Mouse (Mus musculus) midbrain, embryonic 16.5 days (tissue): ENCODE measurements around the gene Hgfac. TPM values are rescaled to one million over a fixed set of nuclear protein-coding genes. Genes with fewer than 3 reads are reported as not detected.

Source experiments
- ATAC-seq: fragments of 200-750 bp; cut with Nextera tagmentation; 2 replicates; pipeline ENCODE4 v1.8.0; 2017; ENCODE audit warnings: moderate TSS enrichment
- H3K27ac ChIP-seq: fragments of 300-500 bp; sonication (generic); 2 replicates; pipeline ENCODE4 v1.5.1; 2014; ENCODE audit warnings: mild to moderate bottlenecking, low read length, mixed read lengths
- H3K27me3 ChIP-seq: fragments of 300-500 bp; sonication (generic); 2 replicates; pipeline ENCODE4 v1.6.1; 2014; ENCODE audit warnings: low read depth, low read length, mixed read lengths; ENCODE audit not compliant: control insufficient read depth, insufficient read depth
- H3K36me3 ChIP-seq: fragments of 300-500 bp; sonication (generic); 2 replicates; pipeline ENCODE4 v1.6.1; 2014; ENCODE audit warnings: mild to moderate bottlenecking, low read length, moderate library complexity, mixed read lengths; ENCODE audit not compliant: control insufficient read depth, insufficient read depth
- H3K4me1 ChIP-seq: fragments of 300-500 bp; sonication (generic); 2 replicates; pipeline ENCODE4 v1.6.1; 2014; ENCODE audit warnings: mild to moderate bottlenecking, low read length, mixed read lengths; ENCODE audit not compliant: control insufficient read depth, insufficient read depth
- H3K4me2 ChIP-seq: fragments of 300-500 bp; sonication (generic); 2 replicates; pipeline ENCODE4 v1.6.1; 2014; ENCODE audit warnings: mild to moderate bottlenecking, low read length, mixed read lengths
- H3K4me3 ChIP-seq: fragments of 300-500 bp; sonication (generic); 2 replicates; pipeline ENCODE4 v1.5.1; 2014; ENCODE audit warnings: low read depth, mild to moderate bottlenecking, low read length, moderate library complexity, mixed read lengths
- H3K9ac ChIP-seq: fragments of 300-500 bp; sonication (generic); 2 replicates; pipeline ENCODE4 v1.6.1; 2014; ENCODE audit warnings: low read depth, low read length, mixed read lengths
- H3K9me3 ChIP-seq: fragments of 300-500 bp; sonication (generic); replicated peaks from 2 replicates; pipeline ENCODE4 v1.6.1; 2014; ENCODE audit warnings: mild to moderate bottlenecking, low read length, mixed read lengths; ENCODE audit not compliant: control insufficient read depth, poor library complexity, severe bottlenecking
- WGBS: fragments of 180-500 bp; shearing (Covaris S2); extraction: QIAGEN DNeasy Blood & Tissue Kit; methylation state at CpG from one replicate; pipeline ENCODE4 v1.1.7; 2014; 5-methylcytosine and 5-hydroxymethylcytosine counted together
- polyA plus RNA-seq: library from polyadenylated mRNA; unstranded; fragments of >200 nt; fragmentation: Nextera tagmentation; extraction: Ambion mirVana; gene quantifications from 2 replicates; pipeline ENCODE4 v1.2.1, GENCODE M21; 2015

The Hgfac gene
- polyA plus RNA-seq, 1 experiment from 2014 or later, result 0.16 TPM

- Histone ChIP-seq H3K27ac (no peak overlapping the region), H3K4me2 (no peak overlapping the region), H3K36me3 (peaks cover 35% of the 10 kb centered on the region), H3K27me3 (no peaks in the 10 kb centered on the region), H3K9ac (no peak overlapping the region), H3K4me3 (no peak overlapping the region), H3K9me3 (no peaks in the 10 kb centered on the region), H3K4me1 (no peaks in the 10 kb centered on the region)
- 89% methylated on average over 5 of the region's 5 CpGs for WGBS
- no peak for ATAC-seq
Measured at GRCm38 (mm10) chr5:35029755-35030154, 11.6 kb upstream of the Hgfac start.

- H3K36me3 ChIP-seq, result peaks cover 17% of the 10 kb centered on the region
- no peak overlapping the region for H3K9ac ChIP-seq
- WGBS, result 61% methylated on average over 5 of the region's 5 CpGs
- ATAC-seq, result no peak
- H3K4me3 ChIP-seq, result no peak overlapping the region
- H3K4me1 ChIP-seq, result no peaks in the 10 kb centered on the region
- H3K27me3 ChIP-seq, result no peaks in the 10 kb centered on the region
- no peaks in the 10 kb centered on the region for H3K9me3 ChIP-seq
- no peak overlapping the region for H3K27ac ChIP-seq
- H3K4me2 ChIP-seq, result no peak overlapping the region
Measured at GRCm38 (mm10) chr5:35033068-35033467, 8.2 kb upstream of the Hgfac start.

GRCm38 (mm10) chr5:35033619-35034018, 7.7 kb upstream of the Hgfac start:
- ATAC-seq, result no peak
- peaks cover 13% of the 10 kb centered on the region for H3K36me3 ChIP-seq
- no peak overlapping the region for H3K4me3 ChIP-seq
- no peaks in the 10 kb centered on the region for H3K4me1 ChIP-seq
- H3K9me3 ChIP-seq, result no peaks in the 10 kb centered on the region
- H3K27ac ChIP-seq, result no peak overlapping the region
- H3K27me3 ChIP-seq, result no peaks in the 10 kb centered on the region
- H3K9ac ChIP-seq, result no peak overlapping the region
- WGBS, result 87% methylated on average over 1 of the region's 1 CpGs
- H3K4me2 ChIP-seq, result no peak overlapping the region

- H3K27me3 ChIP-seq, result no peaks in the 10 kb centered on the region
- H3K4me3 ChIP-seq, result no peak overlapping the region
- H3K9me3 ChIP-seq, result no peaks in the 10 kb centered on the region
- no peaks in the 10 kb centered on the region for H3K4me1 ChIP-seq
- 96% methylated on average over 5 of the region's 5 CpGs for WGBS
- ATAC-seq, result no peak
- H3K4me2 ChIP-seq, result no peak overlapping the region
- no peak overlapping the region for H3K27ac ChIP-seq
- H3K36me3 ChIP-seq, result peaks cover 7% of the 10 kb centered on the region; the same call in 1 of the 2 replicates
- H3K9ac ChIP-seq, result no peak overlapping the region
Measured at GRCm38 (mm10) chr5:35035141-35035540, 6.2 kb upstream of the Hgfac start.

GRCm38 (mm10) chr5:35035795-35036194, 5.5 kb upstream of the Hgfac start:
- no peak overlapping the region for H3K9ac ChIP-seq
- H3K4me2 ChIP-seq, result no peak overlapping the region
- H3K36me3 ChIP-seq, result peaks cover 7% of the 10 kb centered on the region; the same call in 1 of the 2 replicates
- ATAC-seq, result no peak
- no peaks in the 10 kb centered on the region for H3K9me3 ChIP-seq
- no peak overlapping the region for H3K4me3 ChIP-seq
- H3K27me3 ChIP-seq, result no peaks in the 10 kb centered on the region
- no peaks in the 10 kb centered on the region for H3K4me1 ChIP-seq
- H3K27ac ChIP-seq, result no peak overlapping the region
- 84% methylated on average over 4 of the region's 4 CpGs for WGBS

GRCm38 (mm10) chr5:35037438-35037837, 3.9 kb upstream of the Hgfac start:
- H3K27ac ChIP-seq, result no peak overlapping the region
- no peak for ATAC-seq
- H3K4me3 ChIP-seq, result no peak overlapping the region
- H3K36me3 ChIP-seq, result peaks cover 6% of the 10 kb centered on the region; the same call in 1 of the 2 replicates
- H3K9me3 ChIP-seq, result no peaks in the 10 kb centered on the region
- H3K9ac ChIP-seq, result no peak overlapping the region
- H3K4me1 ChIP-seq, result no peaks in the 10 kb centered on the region
- H3K27me3 ChIP-seq, result no peaks in the 10 kb centered on the region
- H3K4me2 ChIP-seq, result no peak overlapping the region

- 77% methylated on average over 10 of the region's 10 CpGs for WGBS
- peak; percentile 40; the same call in 1 of the 2 replicates for ATAC-seq
- Histone ChIP-seq H3K9me3 (no peaks in the 10 kb centered on the region), H3K4me2 (no peak overlapping the region), H3K27ac (no peak overlapping the region), H3K36me3 (no peaks in the 10 kb centered on the region), H3K9ac (no peak overlapping the region), H3K4me3 (no peak overlapping the region), H3K4me1 (no peaks in the 10 kb centered on the region), H3K27me3 (no peaks in the 10 kb centered on the region)
Measured at GRCm38 (mm10) chr5:35042431-35043109, 1.3 kb downstream of the Hgfac start.

- Histone ChIP-seq H3K36me3 (no peaks in the 10 kb centered on the region), H3K4me2 (no peak overlapping the region), H3K9me3 (no peaks in the 10 kb centered on the region), H3K27me3 (no peaks in the 10 kb centered on the region), H3K27ac (no peak overlapping the region), H3K4me3 (no peak overlapping the region), H3K4me1 (no peaks in the 10 kb centered on the region), H3K9ac (no peak overlapping the region)
- WGBS, result 29% methylated on average over 1 of the region's 1 CpGs
- ATAC-seq, result peak; percentile 81
Measured at GRCm38 (mm10) chr5:35043110-35043451, 1.8 kb downstream of the Hgfac start.

- Histone ChIP-seq H3K36me3 (no peaks in the 10 kb centered on the region), H3K9ac (no peak overlapping the region)
- 71% methylated on average over 5 of the region's 5 CpGs for WGBS
Measured at GRCm38 (mm10) chr5:35050541-35050940, 9.2 kb downstream of the Hgfac start.

More at GRCm38 (mm10) chr5:35050541-35050940, 9.2 kb downstream of the Hgfac start:
- H3K4me2 ChIP-seq, result no peak overlapping the region
- H3K27ac ChIP-seq, result no peak overlapping the region
- no peak for ATAC-seq
- no peaks in the 10 kb centered on the region for H3K27me3 ChIP-seq
- H3K4me1 ChIP-seq, result no peaks in the 10 kb centered on the region
- H3K9me3 ChIP-seq, result no peaks in the 10 kb centered on the region
- no peak overlapping the region for H3K4me3 ChIP-seq
